Mouse (Mus musculus): Measurements from ENCODE around the gene Mea1.

The Mea1 gene

GRCm38 (mm10) chr17:46703971-46704886 is 25.6 kb downstream of the Mea1 start:
- DNase-seq (ENCODE audit: extremely low spot score, low spot score): peak; percentile 31

- peak; percentile 94 for DNase-seq (ENCODE audit: extremely low spot score, low spot score)
Measured at GRCm38 (mm10) chr17:46704887-46705835, 26.6 kb downstream of the Mea1 start, which contains the start of gene Ppp2r5d. Gene Ppp2r5d (minus strand): TSS chr17:46705111.

GRCm38 (mm10) chr17:46706375-46707089 is 27.9 kb downstream of the Mea1 start:
- DNase-seq (ENCODE audit: extremely low spot score, low spot score): no peak

- DNase-seq (ENCODE audit: extremely low spot score, low spot score): peak; percentile 94
Measured at GRCm38 (mm10) chr17:46710959-46711597, 32.5 kb downstream of the Mea1 start, which contains the start of gene Pex6. Gene Pex6 (plus strand): TSS chr17:46711463.

- no peak for DNase-seq (ENCODE audit: extremely low spot score, low spot score)
Measured at GRCm38 (mm10) chr17:46711612-46712271, 33.1 kb downstream of the Mea1 start.

- no peak for DNase-seq (ENCODE audit: extremely low spot score, low spot score)
Measured at GRCm38 (mm10) chr17:46712442-46712841, 33.8 kb downstream of the Mea1 start.

- no peak for DNase-seq (ENCODE audit: extremely low spot score, low spot score)
Measured at GRCm38 (mm10) chr17:46713849-46714248, 35.3 kb downstream of the Mea1 start.

- DNase-seq (ENCODE audit: extremely low spot score, low spot score): no peak
Measured at GRCm38 (mm10) chr17:46714756-46715481, 36.3 kb downstream of the Mea1 start.

- no peak for DNase-seq (ENCODE audit: extremely low spot score, low spot score)
Measured at GRCm38 (mm10) chr17:46721077-46721476, 42.5 kb downstream of the Mea1 start.

- no peak for DNase-seq (ENCODE audit: extremely low spot score, low spot score)
Measured at GRCm38 (mm10) chr17:46724477-46725084, 46.0 kb downstream of the Mea1 start.

- DNase-seq (ENCODE audit: extremely low spot score, low spot score): peak; percentile 35
Measured at GRCm38 (mm10) chr17:46725273-46725672, 46.7 kb downstream of the Mea1 start.

- no peak for DNase-seq (ENCODE audit: extremely low spot score, low spot score)
Measured at GRCm38 (mm10) chr17:46725731-46726645, 47.4 kb downstream of the Mea1 start.

- DNase-seq (ENCODE audit: extremely low spot score, low spot score): no peak
Measured at GRCm38 (mm10) chr17:46727271-46727670, 48.7 kb downstream of the Mea1 start.

GRCm38 (mm10) chr17:46728021-46728420 is 49.4 kb downstream of the Mea1 start:
- no peak for DNase-seq (ENCODE audit: extremely low spot score, low spot score)

- DNase-seq (ENCODE audit: extremely low spot score, low spot score): no peak
Measured at GRCm38 (mm10) chr17:46728496-46728895, 49.9 kb downstream of the Mea1 start.

- no peak for DNase-seq (ENCODE audit: extremely low spot score, low spot score)
Measured at GRCm38 (mm10) chr17:46728904-46729318, 50.3 kb downstream of the Mea1 start, which contains the start of gene Gnmt. Gene Gnmt (minus strand): TSS chr17:46729168.

Data from neural tube, embryonic 10.5 days (tissue).